In the genomic region with DNA sequence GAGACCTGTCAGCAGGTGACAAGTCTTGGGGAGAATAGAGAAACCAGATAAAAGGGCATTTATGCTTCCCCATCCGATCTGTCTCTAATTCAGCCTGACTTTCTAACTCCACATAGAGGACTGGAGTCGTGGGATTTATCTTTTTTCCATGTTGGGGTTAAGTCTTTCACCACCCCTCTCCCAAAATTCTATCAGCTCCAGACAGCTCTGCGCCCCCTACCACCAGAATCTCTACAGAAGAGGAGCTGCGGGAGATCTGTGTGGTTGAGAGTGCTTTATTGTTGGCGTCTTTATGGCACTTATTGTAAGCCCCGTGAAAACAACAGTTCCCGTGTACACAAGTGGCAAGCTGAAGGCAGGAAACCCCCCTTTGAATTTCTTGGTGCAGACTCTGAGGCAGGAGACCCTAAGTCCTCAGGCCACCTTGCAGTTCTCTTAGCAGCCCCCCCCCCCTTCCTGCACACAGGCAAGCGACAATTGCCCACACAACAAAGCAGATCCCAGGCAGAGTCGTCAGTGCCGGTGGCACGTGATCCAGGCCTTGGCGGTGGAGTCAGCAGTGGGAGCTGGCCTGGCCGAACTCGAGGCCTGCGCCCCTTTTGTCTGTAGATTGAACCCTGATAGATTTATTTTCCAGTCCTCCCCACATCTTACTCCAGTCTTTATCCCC, we compare ENCODE assay signal across 14 mouse cellular contexts. TPM values are rescaled to one million over a fixed set of nuclear protein-coding genes. Genes with fewer than 3 reads are reported as not detected.
DNase-seq lines count a peak whose midpoint lies in the region; ATAC-seq and TF ChIP-seq lines count a peak whose summit lies in the region.
"Had no signal": no experiment of that assay in that cellular context is flagged by ENCODE, and none has a peak within 500 bp of the region (broad histone marks: within the 10 kb centered on the region; RNA-seq: fewer than 3 reads in every experiment).

No protein-coding gene starts in this region.

- H3K27ac ChIP-seq in forebrain, embryonic 16.5 days (ENCODE audit: low read length) = peak overlapping the region; percentile 94
- H3K27ac ChIP-seq in midbrain, embryonic 11.5 days (ENCODE audit: low read depth, low read length) = peak overlapping the region; percentile 17; the same call in 1 of the 2 replicates
- peak overlapping the region; percentile 97 for H3K27ac ChIP-seq in olfactory bulb, adult 2 months (ENCODE audit: insufficient read depth, low read depth, low read length)
- H3K27ac ChIP-seq: liver, embryonic 14.5 days had no signal

- peak; percentile 52 for DNase-seq in embryo, embryonic 11 days
- DNase-seq in midbrain, embryonic 11.5 days (ENCODE audit: low spot score, missing footprints) = peak; percentile 92
- no peak for DNase-seq in cerebellum, adult 18-20 months
- DNase-seq in gastrocnemius, postnatal 36 days = no peak
- no peak for DNase-seq in lung, postnatal 25 days (ENCODE audit: low spot score)
- DNase-seq: adrenal gland, postnatal 25 days; cerebellum, adult 9-10 months; heart, postnatal 36 days had no signal

- H3K4me3 ChIP-seq in forebrain, embryonic 16.5 days (replicated peaks; ENCODE audit: low read length) = peak overlapping the region; percentile 53
- H3K4me3 ChIP-seq in midbrain, embryonic 11.5 days (ENCODE audit: low read depth, low read length) = peak overlapping the region; percentile 32
- peak overlapping the region; percentile 96 for H3K4me3 ChIP-seq in olfactory bulb, adult 2 months (ENCODE audit: insufficient read depth, low read depth, low read length)
- H3K4me3 ChIP-seq: erythroblast, embryonic 14.5 days had no signal

- peaks cover 49% of the 10 kb centered on the region for H3K4me1 ChIP-seq in forebrain, embryonic 16.5 days (replicated peaks; ENCODE audit: control insufficient read depth, insufficient read depth, low read length)
- peaks cover 55% of the 10 kb centered on the region for H3K4me1 ChIP-seq in midbrain, embryonic 11.5 days (ENCODE audit: control insufficient read depth, insufficient read depth, low read length)
- peaks cover 16% of the 10 kb centered on the region for H3K4me1 ChIP-seq in olfactory bulb, adult 2 months (ENCODE audit: control insufficient read depth, insufficient read depth, low read length)

- H3K9ac ChIP-seq in forebrain, embryonic 16.5 days (replicated peaks; ENCODE audit: low read depth, low read length) = peak overlapping the region; percentile 57
- peak overlapping the region; percentile 34 for H3K9ac ChIP-seq in midbrain, embryonic 11.5 days (ENCODE audit: low read length)
- H3K9ac ChIP-seq: liver, embryonic 14.5 days had no signal

- no peak for ATAC-seq in forebrain, embryonic 16.5 days
- no peak for ATAC-seq in midbrain, embryonic 11.5 days (ENCODE audit: low FRiP score)

- 2% methylated on average over 15 of the region's 15 CpGs for WGBS in forebrain, embryonic 16.5 days
- WGBS in midbrain, embryonic 11.5 days = under 1% methylated on average over 15 of the region's 15 CpGs
- 3% methylated on average over 15 of the region's 15 CpGs for WGBS in olfactory bulb, adult 2 months

- no peak for TF ChIP-seq CTCF in olfactory bulb, adult 2 months (IDR thresholded peaks at IDR 0.05; ENCODE audit: insufficient read depth, low read depth, low read length)

- no peak for TF ChIP-seq POLR2A in olfactory bulb, adult 2 months (IDR thresholded peaks at IDR 0.05; ENCODE audit: insufficient read depth, low read depth, low read length)

- H3K4me2 ChIP-seq in forebrain, embryonic 16.5 days (ENCODE audit: low read length) = peak overlapping the region; percentile 65
- peak overlapping the region; percentile 8 for H3K4me2 ChIP-seq in midbrain, embryonic 11.5 days

- no peaks in the 10 kb centered on the region for H3K9me3 ChIP-seq in forebrain, embryonic 16.5 days (ENCODE audit: control insufficient read depth, low read length)
- no peaks in the 10 kb centered on the region for H3K9me3 ChIP-seq in midbrain, embryonic 11.5 days (ENCODE audit: control insufficient read depth, low read length)

- intact Hi-C loops in gastrocnemius, postnatal 36 days (cut with DNase I) = no loop called here

- H3K27me3 ChIP-seq in forebrain, embryonic 16.5 days (replicated peaks; ENCODE audit: control insufficient read depth, insufficient read depth, low read length) = peaks cover 37% of the 10 kb centered on the region
- peaks cover 98% of the 10 kb centered on the region for H3K27me3 ChIP-seq in midbrain, embryonic 11.5 days (ENCODE audit: control insufficient read depth, insufficient read depth, low read length)

- H3K36me3 ChIP-seq in forebrain, embryonic 16.5 days (ENCODE audit: control insufficient read depth, insufficient read depth) = no peaks in the 10 kb centered on the region
- no peaks in the 10 kb centered on the region for H3K36me3 ChIP-seq in midbrain, embryonic 11.5 days (ENCODE audit: control insufficient read depth, insufficient read depth, low read length)

RNA-seq across cellular contexts. Expression of a gene that starts 11.9 kb away (rescaled TPM):
- 77.5 and 96.0 TPM in 2 replicates for polyA plus RNA-seq in forebrain, embryonic 16.5 days (2015; fragmentation: Nextera tagmentation; extraction: Ambion mirVana)
- polyA plus RNA-seq in midbrain, embryonic 11.5 days (2014; fragmentation: Nextera tagmentation; extraction: Ambion mirVana) = 12.8 and 14.5 TPM in 2 replicates
- 475 and 527 TPM in 2 replicates for polyA plus RNA-seq in olfactory bulb, adult 2 months (2012; ENCODE audit: insufficient read depth, insufficient read length, low replicate concordance, missing spikeins)
- 1 to 10 TPM; 1.1 to 1.6 TPM for total RNA-seq in gastrocnemius, postnatal 36 days (2021)
- total RNA-seq: granulocyte monocyte progenitor cell, adult 5-6 weeks; megakaryocyte, adult 5-6 weeks had no signal
- polyA plus RNA-seq: erythroblast, embryonic 14.5 days had no signal

RNA-seq across cellular contexts. Expression of a gene that starts 56.2 kb away (rescaled TPM):
- 1.3 and 2.6 TPM in 2 replicates for polyA plus RNA-seq in forebrain, embryonic 16.5 days (2015; fragmentation: Nextera tagmentation; extraction: Ambion mirVana)
- polyA plus RNA-seq in midbrain, embryonic 11.5 days (2014; fragmentation: Nextera tagmentation; extraction: Ambion mirVana) = 2.7 and 3.0 TPM in 2 replicates
- not detected in 2 replicates for polyA plus RNA-seq in olfactory bulb, adult 2 months (2012; ENCODE audit: insufficient read depth, insufficient read length, low replicate concordance, missing spikeins)
- total RNA-seq in gastrocnemius, postnatal 36 days (2021) = not detected
- total RNA-seq: granulocyte monocyte progenitor cell, adult 5-6 weeks; heart, postnatal 36 days; megakaryocyte, adult 5-6 weeks had no signal
- polyA plus RNA-seq: erythroblast, embryonic 14.5 days; liver, embryonic 14.5 days had no signal

Comparison
In these comparisons a context has a peak if more than half of its experiments do, and no peak if none do; other contexts are left out.
1. DNase-seq: peak in embryo, embryonic 11 days (single experiment) and midbrain, embryonic 11.5 days (single experiment); none in cerebellum, adult 18-20 months (0 of 2), gastrocnemius, postnatal 36 days (0 of 2) and lung, postnatal 25 days (single experiment).
2. H3K27ac ChIP-seq: peak in every context shown above with its lines; median percentile 97 in olfactory bulb, adult 2 months; 94 in forebrain, embryonic 16.5 days; 17 in midbrain, embryonic 11.5 days.
3. H3K4me3 ChIP-seq: peak in every context shown above with its lines; median percentile 96 in olfactory bulb, adult 2 months; 53 in forebrain, embryonic 16.5 days; 32 in midbrain, embryonic 11.5 days.